Mouse (Mus musculus) hindbrain, embryonic 13.5 days (tissue): ENCODE results near the gene Tmem54. TPM values are rescaled to one million over a fixed set of nuclear protein-coding genes. Genes with fewer than 3 reads are reported as not detected.

Source experiments
- ATAC-seq: fragments of 200-750 bp; cut with Nextera tagmentation; 2 replicates; pipeline ENCODE4 v1.8.0; 2017; ENCODE audit warnings: moderate TSS enrichment; ENCODE audit not compliant: low FRiP score
- H3K27ac ChIP-seq: fragments of 300-500 bp; sonication (generic); 2 replicates; pipeline ENCODE4 v1.5.1; 2015; ENCODE audit warnings: inconsistent platforms, mild to moderate bottlenecking, moderate library complexity
- H3K27me3 ChIP-seq: fragments of 300-500 bp; sonication (generic); 2 replicates; pipeline ENCODE4 v1.6.1; 2015; ENCODE audit warnings: mild to moderate bottlenecking, inconsistent platforms
- H3K36me3 ChIP-seq: fragments of 300-500 bp; sonication (generic); 2 replicates; pipeline ENCODE4 v1.6.1; 2015; ENCODE audit warnings: mild to moderate bottlenecking, inconsistent platforms
- H3K4me1 ChIP-seq: fragments of 300-500 bp; sonication (generic); replicated peaks from 2 replicates; pipeline ENCODE4 v1.6.1; 2015; ENCODE audit warnings: inconsistent platforms
- H3K4me2 ChIP-seq: fragments of 300-500 bp; sonication (generic); 2 replicates; pipeline ENCODE4 v1.6.1; 2015; ENCODE audit warnings: inconsistent platforms, mild to moderate bottlenecking, moderate library complexity
- H3K4me3 ChIP-seq: fragments of 300-500 bp; sonication (generic); 2 replicates; pipeline ENCODE4 v1.5.1; 2015; ENCODE audit warnings: mild to moderate bottlenecking, inconsistent platforms
- H3K9ac ChIP-seq: fragments of 300-500 bp; sonication (generic); 2 replicates; pipeline ENCODE4 v1.6.1; 2015; ENCODE audit warnings: mild to moderate bottlenecking, inconsistent platforms
- H3K9me3 ChIP-seq: fragments of 300-500 bp; sonication (generic); 2 replicates; pipeline ENCODE4 v1.6.1; 2016; ENCODE audit warnings: inconsistent platforms
- WGBS: fragments of 180-500 bp; shearing (Covaris S2); methylation state at CpG from one replicate; pipeline ENCODE4 v1.1.7; 2015; 5-methylcytosine and 5-hydroxymethylcytosine counted together
- polyA plus RNA-seq: library from polyadenylated mRNA; unstranded; fragments of >200 nt; fragmentation: Nextera tagmentation; extraction: Ambion mirVana; gene quantifications from 2 replicates; pipeline ENCODE4 v1.2.1, GENCODE M21; 2015

The Tmem54 gene
- polyA plus RNA-seq, 1 experiment from 2014 or later, result not detected

GRCm38 (mm10) chr4:129079126-129079525, 26.2 kb upstream of the Tmem54 start:
- no peak overlapping the region for H3K4me2 ChIP-seq
- no peak overlapping the region for H3K4me3 ChIP-seq
- no peak for ATAC-seq
- WGBS, result 97% methylated on average over 9 of the region's 9 CpGs
- H3K27me3 ChIP-seq, result no peaks in the 10 kb centered on the region
- H3K36me3 ChIP-seq, result peaks cover 96% of the 10 kb centered on the region
- H3K9ac ChIP-seq, result no peak overlapping the region
- no peaks in the 10 kb centered on the region for H3K9me3 ChIP-seq
- no peaks in the 10 kb centered on the region for H3K4me1 ChIP-seq
- no peak overlapping the region for H3K27ac ChIP-seq

GRCm38 (mm10) chr4:129081041-129081440, 24.3 kb upstream of the Tmem54 start:
- H3K27me3 ChIP-seq, result no peaks in the 10 kb centered on the region
- H3K36me3 ChIP-seq, result peaks cover 84% of the 10 kb centered on the region
- ATAC-seq, result no peak
- H3K9me3 ChIP-seq, result no peaks in the 10 kb centered on the region
- no peak overlapping the region for H3K4me3 ChIP-seq
- WGBS, result 87% methylated on average over 7 of the region's 7 CpGs
- no peak overlapping the region for H3K9ac ChIP-seq
- H3K4me2 ChIP-seq, result no peak overlapping the region
- H3K4me1 ChIP-seq, result no peaks in the 10 kb centered on the region
- H3K27ac ChIP-seq, result no peak overlapping the region

GRCm38 (mm10) chr4:129081512-129081911, 23.8 kb upstream of the Tmem54 start:
- no peak overlapping the region for H3K4me2 ChIP-seq
- WGBS, result 72% methylated on average over 6 of the region's 6 CpGs

GRCm38 (mm10) chr4:129081939-129082338, 23.4 kb upstream of the Tmem54 start:
- no peak for ATAC-seq
- 91% methylated on average over 3 of the region's 3 CpGs for WGBS

More at GRCm38 (mm10) chr4:129081512-129081911, 23.8 kb upstream of the Tmem54 start:
- Histone ChIP-seq H3K4me1 (no peaks in the 10 kb centered on the region), H3K9ac (no peak overlapping the region; the same call in 1 of the 2 replicates), H3K27me3 (no peaks in the 10 kb centered on the region), H3K9me3 (no peaks in the 10 kb centered on the region), H3K27ac (0 out of 2 replicates have a peak overlapping the region, but pooled peaks have one; percentile 30), H3K36me3 (peaks cover 79% of the 10 kb centered on the region), H3K4me3 (no peak overlapping the region)
- ATAC-seq, result no peak

GRCm38 (mm10) chr4:129082379-129083115, 22.8 kb upstream of the Tmem54 start:
- H3K36me3 ChIP-seq, result peaks cover 69% of the 10 kb centered on the region
- no peaks in the 10 kb centered on the region for H3K4me1 ChIP-seq
- 58% methylated on average over 10 of the region's 10 CpGs for WGBS
- peak overlapping the region; percentile 9; the same call in 1 of the 2 replicates for H3K9ac ChIP-seq
- no peaks in the 10 kb centered on the region for H3K9me3 ChIP-seq
- no peak overlapping the region for H3K4me3 ChIP-seq
- H3K4me2 ChIP-seq, result no peak overlapping the region
- ATAC-seq, result peak; percentile 63; the same call in 1 of the 2 replicates
- no peak overlapping the region for H3K27ac ChIP-seq
- H3K27me3 ChIP-seq, result peaks cover 3% of the 10 kb centered on the region; the same call in 1 of the 2 replicates

More at GRCm38 (mm10) chr4:129081939-129082338, 23.4 kb upstream of the Tmem54 start:
- H3K27ac ChIP-seq, result peak overlapping the region; percentile 30; the same call in 1 of the 2 replicates
- H3K9ac ChIP-seq, result no peak overlapping the region; the same call in 1 of the 2 replicates
- H3K9me3 ChIP-seq, result no peaks in the 10 kb centered on the region
- no peak overlapping the region for H3K4me3 ChIP-seq
- H3K4me2 ChIP-seq, result no peak overlapping the region
- peaks cover 1% of the 10 kb centered on the region; the same call in 1 of the 2 replicates for H3K27me3 ChIP-seq
- peaks cover 75% of the 10 kb centered on the region for H3K36me3 ChIP-seq
- H3K4me1 ChIP-seq, result no peaks in the 10 kb centered on the region

DNA sequence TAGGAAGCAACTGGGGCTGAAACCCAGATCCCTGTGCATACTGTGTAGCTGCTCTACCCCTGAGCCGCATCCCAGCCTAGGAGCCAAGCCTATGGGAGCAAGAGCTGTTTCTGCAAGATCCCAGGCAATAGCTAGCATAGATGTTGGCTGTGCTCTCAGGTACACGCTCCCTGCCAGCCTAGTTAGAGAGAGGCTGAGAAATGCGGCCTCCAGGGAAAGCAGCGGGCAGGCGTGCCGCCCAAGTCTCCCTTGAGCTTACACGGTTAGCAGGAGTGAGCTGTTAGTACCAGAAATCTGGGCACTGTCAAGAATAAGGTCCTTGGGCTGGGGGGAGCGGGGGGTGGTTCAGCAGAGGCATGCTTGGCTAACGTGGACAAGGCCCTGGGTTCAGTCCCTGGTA, 20.5 kb upstream of the Tmem54 start:
- H3K27me3 ChIP-seq, result peaks cover 3% of the 10 kb centered on the region; the same call in 1 of the 2 replicates
- peaks cover 45% of the 10 kb centered on the region for H3K36me3 ChIP-seq
- H3K4me3 ChIP-seq, result no peak overlapping the region
- peak overlapping the region; percentile 49; the same call in 1 of the 2 replicates for H3K9ac ChIP-seq
- H3K27ac ChIP-seq, result no peak overlapping the region
- ATAC-seq, result no peak
- H3K4me2 ChIP-seq, result no peak overlapping the region
- 93% methylated on average over 9 of the region's 9 CpGs for WGBS
- H3K4me1 ChIP-seq, result no peaks in the 10 kb centered on the region
- no peaks in the 10 kb centered on the region for H3K9me3 ChIP-seq

- peaks cover 3% of the 10 kb centered on the region; the same call in 1 of the 2 replicates for H3K27me3 ChIP-seq
- H3K4me1 ChIP-seq, result no peaks in the 10 kb centered on the region
- no peak overlapping the region for H3K27ac ChIP-seq
- H3K36me3 ChIP-seq, result peaks cover 33% of the 10 kb centered on the region
- no peaks in the 10 kb centered on the region for H3K9me3 ChIP-seq
- H3K4me2 ChIP-seq, result no peak overlapping the region
- no peak overlapping the region for H3K4me3 ChIP-seq
- ATAC-seq, result no peak
- WGBS, result 30% methylated on average over 8 of the region's 8 CpGs
- H3K9ac ChIP-seq, result no peak overlapping the region
These were observed 19.3 kb upstream of the Tmem54 start for GRCm38 (mm10) chr4:129086078-129086477.

GRCm38 (mm10) chr4:129087850-129088249, 17.5 kb upstream of the Tmem54 start:
- Histone ChIP-seq H3K27ac (no peak overlapping the region), H3K27me3 (peaks cover 3% of the 10 kb centered on the region; the same call in 1 of the 2 replicates), H3K9ac (no peak overlapping the region), H3K36me3 (peaks cover 20% of the 10 kb centered on the region), H3K9me3 (no peaks in the 10 kb centered on the region), H3K4me1 (no peaks in the 10 kb centered on the region), H3K4me2 (no peak overlapping the region), H3K4me3 (no peak overlapping the region)
- ATAC-seq, result no peak
- WGBS, result 59% methylated on average over 5 of the region's 5 CpGs

- Histone ChIP-seq H3K4me2 (no peak overlapping the region), H3K36me3 (no peaks in the 10 kb centered on the region), H3K9me3 (no peaks in the 10 kb centered on the region), H3K9ac (no peak overlapping the region), H3K27me3 (0 out of 2 replicates have a peak, but pooled peaks cover 6% of the 10 kb centered on the region), H3K4me3 (no peak overlapping the region), H3K27ac (no peak overlapping the region), H3K4me1 (no peaks in the 10 kb centered on the region)
- no peak for ATAC-seq
- 37% methylated on average over 15 of the region's 15 CpGs for WGBS
These were observed 10.1 kb upstream of the Tmem54 start for GRCm38 (mm10) chr4:129095276-129095675.

- 82% methylated on average over 7 of the region's 7 CpGs for WGBS
- no peaks in the 10 kb centered on the region for H3K9me3 ChIP-seq
- no peak for ATAC-seq
- H3K27ac ChIP-seq, result no peak overlapping the region
- no peaks in the 10 kb centered on the region for H3K4me1 ChIP-seq
- H3K36me3 ChIP-seq, result no peaks in the 10 kb centered on the region
- H3K27me3 ChIP-seq, result 0 out of 2 replicates have a peak, but pooled peaks cover 6% of the 10 kb centered on the region
- H3K9ac ChIP-seq, result no peak overlapping the region
- no peak overlapping the region for H3K4me2 ChIP-seq
- H3K4me3 ChIP-seq, result no peak overlapping the region
These were observed 8.3 kb upstream of the Tmem54 start for GRCm38 (mm10) chr4:129097006-129097405.

- ATAC-seq, result no peak
- no peaks in the 10 kb centered on the region for H3K36me3 ChIP-seq
- no peak overlapping the region for H3K27ac ChIP-seq
- no peaks in the 10 kb centered on the region for H3K9me3 ChIP-seq
- H3K4me2 ChIP-seq, result no peak overlapping the region
- no peak overlapping the region for H3K4me3 ChIP-seq
- peaks cover 6% of the 10 kb centered on the region for H3K4me1 ChIP-seq
- WGBS, result 87% methylated on average over 14 of the region's 14 CpGs
- H3K9ac ChIP-seq, result no peak overlapping the region
- H3K27me3 ChIP-seq, result peaks cover 40% of the 10 kb centered on the region
These were observed 3.1 kb upstream of the Tmem54 start for GRCm38 (mm10) chr4:129102133-129102829.

- no peak overlapping the region for H3K9ac ChIP-seq
- peaks cover 6% of the 10 kb centered on the region for H3K4me1 ChIP-seq
- H3K9me3 ChIP-seq, result no peaks in the 10 kb centered on the region
- 18% methylated on average over 9 of the region's 9 CpGs for WGBS
- H3K4me3 ChIP-seq, result no peak overlapping the region
- H3K36me3 ChIP-seq, result no peaks in the 10 kb centered on the region
- no peak for ATAC-seq
- H3K27ac ChIP-seq, result no peak overlapping the region
- no peak overlapping the region for H3K4me2 ChIP-seq
- H3K27me3 ChIP-seq, result peaks cover 61% of the 10 kb centered on the region
These were observed 725 bp downstream of the Tmem54 start for GRCm38 (mm10) chr4:129106073-129106472.
